Mouse (Mus musculus) c-Kit-positive CD71-negative TER-119-negative erythroid progenitor cells, embryonic 14.5 days (primary cell): ENCODE data around the gene Agap1.

ENCODE experiments used
- DNase-seq: peaks from one replicate; pipeline ENCODE4 v3.0.0-alpha.2; 2013; ENCODE audit warnings: low read depth

The Agap1 gene

GRCm38 (mm10) chr1:89909796-89910195, 455.2 kb downstream of the Agap1 start:
- DNase-seq: no peak

GRCm38 (mm10) chr1:89912392-89912791, 457.8 kb downstream of the Agap1 start:
- no peak for DNase-seq

GRCm38 (mm10) chr1:89913611-89914010, 459.0 kb downstream of the Agap1 start:
- DNase-seq: no peak

- DNase-seq: no peak
Measured at GRCm38 (mm10) chr1:89918111-89918510, 463.5 kb downstream of the Agap1 start.

- DNase-seq: no peak
Measured at GRCm38 (mm10) chr1:89919206-89919605, 464.6 kb downstream of the Agap1 start.

- DNase-seq: no peak
Measured at GRCm38 (mm10) chr1:89921806-89922205, 467.2 kb downstream of the Agap1 start.

GRCm38 (mm10) chr1:89922282-89922681, 467.7 kb downstream of the Agap1 start:
- no peak for DNase-seq

- DNase-seq: no peak
Measured at GRCm38 (mm10) chr1:89922883-89923641, 468.5 kb downstream of the Agap1 start.

GRCm38 (mm10) chr1:89923642-89924020, 469.0 kb downstream of the Agap1 start:
- DNase-seq: no peak

GRCm38 (mm10) chr1:89925501-89926190, 471.0 kb downstream of the Agap1 start:
- DNase-seq: no peak

GRCm38 (mm10) chr1:89926583-89927060, 472.0 kb downstream of the Agap1 start:
- DNase-seq: no peak

- no peak for DNase-seq
Measured at GRCm38 (mm10) chr1:89927061-89927661, 472.6 kb downstream of the Agap1 start.

- no peak for DNase-seq
Measured at GRCm38 (mm10) chr1:89928676-89929075, 474.1 kb downstream of the Agap1 start.

- DNase-seq: no peak
Measured at GRCm38 (mm10) chr1:89929181-89929580, 474.6 kb downstream of the Agap1 start.

GRCm38 (mm10) chr1:89929721-89930505, 475.3 kb downstream of the Agap1 start:
- no peak for DNase-seq

- no peak for DNase-seq
Measured at GRCm38 (mm10) chr1:89930551-89930950, 475.9 kb downstream of the Agap1 start.

GRCm38 (mm10) chr1:89931120-89931519, 476.5 kb downstream of the Agap1 start, which contains the start of gene Gbx2:
Gene Gbx2 (minus strand): TSS chr1:89931179.
- DNase-seq: no peak

GRCm38 (mm10) chr1:89932021-89932423, 477.4 kb downstream of the Agap1 start:
- DNase-seq: no peak

- DNase-seq: no peak
Measured at GRCm38 (mm10) chr1:89932616-89933015, 478.0 kb downstream of the Agap1 start.

GRCm38 (mm10) chr1:89933028-89933427, 478.4 kb downstream of the Agap1 start:
- DNase-seq: no peak

GRCm38 (mm10) chr1:89933786-89934185, 479.2 kb downstream of the Agap1 start:
- no peak for DNase-seq
